In the genomic region with DNA sequence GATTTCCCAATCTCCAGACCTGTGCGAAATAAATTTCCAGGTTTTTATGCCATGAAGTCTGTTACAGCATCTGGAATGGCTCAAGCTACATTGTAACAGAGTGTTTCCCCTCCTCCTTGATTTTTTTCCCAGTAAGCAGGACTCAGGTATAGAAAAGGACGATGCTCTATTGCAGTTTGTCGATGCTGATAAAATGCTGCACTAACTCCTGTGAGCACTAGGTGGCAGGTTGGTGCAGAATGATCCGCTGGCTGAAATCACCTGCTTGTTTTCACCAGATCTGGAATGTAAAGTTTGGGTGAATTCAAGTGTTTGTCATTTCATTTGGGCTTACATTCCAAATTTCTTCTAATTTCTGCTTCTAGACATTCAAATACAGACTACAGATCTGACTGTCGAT, we compare ENCODE assay signal across 8 mouse cellular contexts. TPM values are rescaled to one million over a fixed set of nuclear protein-coding genes. Genes with fewer than 3 reads are reported as not detected.
DNase-seq lines count a peak whose midpoint lies in the region; ATAC-seq and TF ChIP-seq lines count a peak whose summit lies in the region.

No protein-coding gene starts in this region.

- no peak overlapping the region for H3K27ac ChIP-seq in forebrain, embryonic 12.5 days
- H3K27ac ChIP-seq in forebrain, embryonic 10.5 days: no peak overlapping the region
- H3K27ac ChIP-seq in cortical plate, adult 2 months (ENCODE audit: insufficient read depth, low read length): no peak overlapping the region
- H3K27ac ChIP-seq in hindbrain, embryonic 13.5 days: no peak overlapping the region

- no peak for DNase-seq in forebrain, embryonic 10.5 days (ENCODE audit: extremely low spot score, low spot score)
- DNase-seq in testis, postnatal 10 days (ENCODE audit: low spot score): peak; percentile 56
- no peak for DNase-seq in testis, postnatal 14 days (ENCODE audit: low spot score)
- DNase-seq in lung, postnatal 36 days: peak; percentile 68
- peak; percentile 45 for DNase-seq in thymus, postnatal 14 days

- H3K4me2 ChIP-seq in forebrain, embryonic 12.5 days: no peak overlapping the region
- H3K4me2 ChIP-seq in hindbrain, embryonic 13.5 days: no peak overlapping the region

- TF ChIP-seq POLR2A in cortical plate, adult 2 months (IDR thresholded peaks at IDR 0.05; ENCODE audit: extremely low read depth, insufficient read depth, low read length): no peak

- H3K27me3 ChIP-seq in forebrain, embryonic 12.5 days: no peaks in the 10 kb centered on the region; the same call in 1 of the 2 replicates
- H3K27me3 ChIP-seq in forebrain, embryonic 10.5 days (ENCODE audit: poor library complexity, severe bottlenecking): no peaks in the 10 kb centered on the region
- no peaks in the 10 kb centered on the region for H3K27me3 ChIP-seq in hindbrain, embryonic 13.5 days

- ATAC-seq in forebrain, embryonic 12.5 days (ENCODE audit: low FRiP score): peak; percentile 23; the same call in 1 of the 2 replicates
- ATAC-seq in hindbrain, embryonic 13.5 days (ENCODE audit: low FRiP score): peak; percentile 35; the same call in 1 of the 2 replicates

- H3K9ac ChIP-seq in forebrain, embryonic 12.5 days: no peak overlapping the region
- H3K9ac ChIP-seq in hindbrain, embryonic 13.5 days: no peak overlapping the region

- no peak overlapping the region for H3K4me3 ChIP-seq in forebrain, embryonic 12.5 days (replicated peaks)
- no peak overlapping the region for H3K4me3 ChIP-seq in forebrain, embryonic 10.5 days
- no peak overlapping the region for H3K4me3 ChIP-seq in cortical plate, adult 2 months (ENCODE audit: insufficient read depth, low read length)
- H3K4me3 ChIP-seq in hindbrain, embryonic 13.5 days: no peak overlapping the region

- no peaks in the 10 kb centered on the region for H3K36me3 ChIP-seq in forebrain, embryonic 12.5 days (replicated peaks)
- H3K36me3 ChIP-seq in forebrain, embryonic 10.5 days (replicated peaks): no peaks in the 10 kb centered on the region
- no peaks in the 10 kb centered on the region for H3K36me3 ChIP-seq in hindbrain, embryonic 13.5 days

- TF ChIP-seq CTCF in cortical plate, adult 2 months (IDR thresholded peaks at IDR 0.05; ENCODE audit: extremely low read depth, insufficient read depth, low read length): peak; percentile 80

- H3K4me1 ChIP-seq in forebrain, embryonic 12.5 days: no peaks in the 10 kb centered on the region
- H3K4me1 ChIP-seq in forebrain, embryonic 10.5 days: no peaks in the 10 kb centered on the region
- no peaks in the 10 kb centered on the region for H3K4me1 ChIP-seq in cortical plate, adult 2 months (ENCODE audit: control insufficient read depth, insufficient read depth, low read length)
- H3K4me1 ChIP-seq in hindbrain, embryonic 13.5 days (replicated peaks): no peaks in the 10 kb centered on the region

- 7% methylated on average over 5 of the region's 5 CpGs for WGBS in forebrain, embryonic 12.5 days
- WGBS in forebrain, embryonic 10.5 days: 8% methylated on average over 5 of the region's 5 CpGs
- WGBS in hindbrain, embryonic 13.5 days: 5% methylated on average over 5 of the region's 5 CpGs

- no peaks in the 10 kb centered on the region for H3K9me3 ChIP-seq in forebrain, embryonic 12.5 days
- H3K9me3 ChIP-seq in forebrain, embryonic 10.5 days: no peaks in the 10 kb centered on the region
- no peaks in the 10 kb centered on the region for H3K9me3 ChIP-seq in hindbrain, embryonic 13.5 days

RNA-seq across cellular contexts. Expression of a gene that starts 9.0 kb away (rescaled TPM):
- 13.5 and 13.7 TPM in 2 replicates for polyA plus RNA-seq in forebrain, embryonic 12.5 days (2016; fragmentation: Nextera tagmentation; extraction: Ambion mirVana)
- polyA plus RNA-seq in forebrain, embryonic 10.5 days (2016; fragmentation: Nextera tagmentation; extraction: Ambion mirVana): 10.2 and 10.5 TPM in 2 replicates
- polyA plus RNA-seq in cortical plate, adult 2 months (2012; rRNA removed): 17.4 and 18.1 TPM in 2 replicates
- polyA plus RNA-seq in hindbrain, embryonic 13.5 days (2015; fragmentation: Nextera tagmentation; extraction: Ambion mirVana): 18.8 and 19.4 TPM in 2 replicates

RNA-seq across cellular contexts. Expression of a gene that starts 18.5 kb away (rescaled TPM):
- 3.6 and 4.1 TPM in 2 replicates for polyA plus RNA-seq in forebrain, embryonic 12.5 days (2016; fragmentation: Nextera tagmentation; extraction: Ambion mirVana)
- 4.0 and 4.5 TPM in 2 replicates for polyA plus RNA-seq in forebrain, embryonic 10.5 days (2016; fragmentation: Nextera tagmentation; extraction: Ambion mirVana)
- 0.31 and 0.53 TPM in 2 replicates for polyA plus RNA-seq in cortical plate, adult 2 months (2012; rRNA removed)
- 1.6 and 2.0 TPM in 2 replicates for polyA plus RNA-seq in hindbrain, embryonic 13.5 days (2015; fragmentation: Nextera tagmentation; extraction: Ambion mirVana)

Comparison
In these comparisons a context has a peak if more than half of its experiments do, and no peak if none do; other contexts are left out.
1. DNase-seq: peak in testis, postnatal 10 days (single experiment), lung, postnatal 36 days (single experiment) and thymus, postnatal 14 days (single experiment); none in forebrain, embryonic 10.5 days (single experiment) and testis, postnatal 14 days (single experiment).